Mouse (Mus musculus) left cerebral cortex, adult 18-20 months (tissue): ENCODE measurements around the gene Hist2h3b. TPM values are rescaled to one million over a fixed set of nuclear protein-coding genes. Genes with fewer than 3 reads are reported as not detected.
"Not testable (repeated sequence)": the region's sequence is repeated elsewhere in the genome, so short reads cannot be mapped to it uniquely, and the experiment has no call there.

Experiments
- DNase-seq, 2 experiments: peaks; one replicate each; pipeline ENCODE4 v3.0.0; 2021 to 2022; ENCODE audit warnings: low spot score in 2 of 2, mixed read lengths in 1 of 2
- total RNA-seq, 2 experiments: library from RNA; stranded (reverse); gene quantifications; 2 replicates each; pipeline ENCODE4 v1.2.3; 2021

The Hist2h3b gene
- total RNA-seq, 2 experiments from 2014 or later = 51.9 to 52.0 TPM

DNA sequence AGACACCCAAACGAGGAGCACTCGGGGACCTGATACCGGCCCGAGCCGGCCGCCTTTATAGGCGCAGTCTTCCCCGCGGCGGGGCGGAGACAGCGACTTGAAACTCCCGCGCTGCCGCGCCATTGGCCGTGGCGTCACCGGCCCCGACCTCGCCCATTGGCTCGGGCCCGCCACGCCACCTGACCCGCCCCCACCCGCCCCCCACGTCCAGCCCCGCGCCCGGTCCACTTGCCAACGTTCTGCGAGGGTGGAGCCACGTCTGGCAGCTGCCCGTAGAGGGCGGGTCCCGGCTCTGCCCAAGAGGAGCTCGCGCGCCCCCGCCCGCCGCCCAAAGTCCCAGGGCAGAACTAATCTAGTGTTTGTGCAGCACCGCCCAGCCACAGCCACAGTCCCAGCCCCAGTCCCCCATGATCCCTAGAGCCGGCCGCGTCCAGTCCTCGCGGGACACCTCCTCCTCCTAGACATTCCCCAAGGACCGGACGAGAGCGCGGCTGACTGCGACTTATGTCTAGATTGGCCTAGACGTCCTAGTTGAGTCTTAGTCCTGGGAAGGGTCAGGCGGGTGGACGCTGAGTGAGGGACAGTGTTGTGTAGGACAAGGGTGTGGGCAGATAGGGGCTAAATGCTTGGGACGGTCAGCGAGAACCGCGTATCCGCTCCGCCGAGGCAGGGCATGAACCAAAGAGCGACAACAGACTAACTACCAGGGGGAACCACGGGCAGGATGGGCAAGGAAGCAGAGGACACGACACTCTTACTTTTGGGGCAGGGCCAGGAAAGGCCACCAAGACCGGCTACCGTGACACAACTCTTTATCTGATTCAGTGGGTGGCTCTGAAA lies 29.3 kb upstream of the Hist2h3b start, which contains the start of gene Hist2h3c2:
TSS of gene Hist2h3c2 (minus strand) at position 174 of the 840 bp plus-strand sequence.
- peak in 1 of 2 experiments; percentile 25 for DNase-seq

DNA sequence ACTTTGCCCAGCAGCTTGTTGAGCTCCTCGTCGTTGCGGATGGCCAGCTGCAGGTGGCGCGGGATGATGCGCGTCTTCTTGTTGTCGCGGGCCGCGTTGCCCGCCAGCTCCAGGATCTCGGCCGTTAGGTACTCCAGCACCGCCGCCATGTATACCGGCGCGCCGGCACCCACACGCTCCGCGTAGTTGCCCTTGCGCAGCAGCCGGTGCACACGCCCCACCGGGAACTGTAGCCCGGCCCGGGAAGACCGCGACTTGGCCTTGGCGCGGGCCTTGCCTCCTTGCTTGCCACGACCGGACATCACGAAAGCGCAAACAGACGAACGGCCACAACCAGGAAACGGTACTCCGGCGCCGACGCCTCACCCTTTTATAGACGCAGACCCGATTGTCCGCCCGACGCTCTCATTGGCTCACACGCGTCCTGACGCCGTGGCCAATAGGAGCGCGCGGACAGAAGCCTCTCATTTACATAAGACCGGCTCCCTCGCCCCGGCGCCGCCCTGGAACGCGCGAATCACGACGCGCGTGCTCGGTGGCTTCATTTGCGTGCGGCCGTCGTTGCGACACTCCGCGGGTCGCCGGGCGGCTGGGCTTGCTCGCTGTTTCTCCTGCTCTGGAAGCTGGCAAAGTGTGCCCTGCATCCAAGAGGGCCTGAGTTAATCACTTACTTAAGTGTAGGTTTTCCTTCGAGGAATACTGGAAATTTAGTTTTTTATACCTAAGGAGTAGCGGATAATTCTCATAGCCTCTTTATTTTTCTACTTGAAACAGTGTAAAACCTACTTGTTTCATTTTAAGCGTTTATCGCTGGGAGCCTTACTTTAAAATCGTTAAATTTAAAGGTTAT lies 28.3 kb upstream of the Hist2h3b start, which contains the start of gene Hist2h2aa2:
TSS of gene Hist2h2aa2 (minus strand) at position 328 of the 850 bp plus-strand sequence.
- peak; percentile 95 to 98 for DNase-seq

DNA sequence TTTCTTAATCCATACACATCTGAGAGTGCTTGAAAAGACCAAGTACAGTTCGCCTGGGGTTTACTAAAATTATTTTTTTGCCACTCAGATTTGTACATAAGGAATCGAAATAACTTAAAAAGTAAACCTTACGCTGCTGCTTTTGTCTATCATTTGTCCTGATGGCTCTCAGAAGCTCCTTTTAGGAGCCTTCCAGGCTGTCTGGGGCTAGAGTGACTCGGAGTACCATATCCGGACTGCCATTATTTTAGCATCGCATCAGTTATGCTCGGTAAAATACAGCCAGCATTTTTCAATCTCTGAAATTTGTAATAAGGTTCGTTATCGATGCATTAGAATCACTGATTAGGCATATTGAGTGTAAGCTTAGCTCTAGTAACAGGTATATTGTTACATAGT lies 27.7 kb upstream of the Hist2h3b start:
- DNase-seq = no peak

DNA sequence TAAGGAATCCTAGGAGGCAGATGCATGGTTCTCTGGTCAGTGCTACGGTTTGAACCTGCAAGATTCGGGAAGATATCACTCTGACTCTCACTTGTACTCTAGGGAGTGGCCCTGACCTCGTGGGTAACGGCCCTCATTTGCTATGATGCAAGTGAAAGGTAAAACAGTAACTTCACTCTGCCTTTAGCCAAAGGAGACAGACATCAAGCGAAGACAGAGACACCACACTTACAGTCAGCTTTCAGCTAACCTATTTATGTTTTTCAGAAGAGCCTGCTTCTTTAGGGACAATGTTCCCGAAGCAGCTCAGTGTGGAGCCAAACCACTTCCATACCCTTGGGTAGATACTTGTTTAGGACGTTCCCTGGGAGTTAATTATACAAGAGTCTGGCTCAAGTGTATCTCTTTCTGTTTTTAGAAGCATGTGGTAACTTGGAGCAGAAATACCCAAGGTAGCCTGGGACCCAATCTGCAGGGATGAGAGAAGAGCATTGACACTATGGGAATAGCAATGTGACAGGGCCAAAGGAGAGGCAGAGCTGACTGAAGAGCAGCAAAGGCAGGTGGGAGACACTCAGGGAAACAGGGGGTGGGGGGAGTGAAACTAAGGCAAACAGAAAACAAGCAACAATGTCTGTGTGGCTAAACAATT lies 24.4 kb upstream of the Hist2h3b start:
- no peak for DNase-seq

DNA sequence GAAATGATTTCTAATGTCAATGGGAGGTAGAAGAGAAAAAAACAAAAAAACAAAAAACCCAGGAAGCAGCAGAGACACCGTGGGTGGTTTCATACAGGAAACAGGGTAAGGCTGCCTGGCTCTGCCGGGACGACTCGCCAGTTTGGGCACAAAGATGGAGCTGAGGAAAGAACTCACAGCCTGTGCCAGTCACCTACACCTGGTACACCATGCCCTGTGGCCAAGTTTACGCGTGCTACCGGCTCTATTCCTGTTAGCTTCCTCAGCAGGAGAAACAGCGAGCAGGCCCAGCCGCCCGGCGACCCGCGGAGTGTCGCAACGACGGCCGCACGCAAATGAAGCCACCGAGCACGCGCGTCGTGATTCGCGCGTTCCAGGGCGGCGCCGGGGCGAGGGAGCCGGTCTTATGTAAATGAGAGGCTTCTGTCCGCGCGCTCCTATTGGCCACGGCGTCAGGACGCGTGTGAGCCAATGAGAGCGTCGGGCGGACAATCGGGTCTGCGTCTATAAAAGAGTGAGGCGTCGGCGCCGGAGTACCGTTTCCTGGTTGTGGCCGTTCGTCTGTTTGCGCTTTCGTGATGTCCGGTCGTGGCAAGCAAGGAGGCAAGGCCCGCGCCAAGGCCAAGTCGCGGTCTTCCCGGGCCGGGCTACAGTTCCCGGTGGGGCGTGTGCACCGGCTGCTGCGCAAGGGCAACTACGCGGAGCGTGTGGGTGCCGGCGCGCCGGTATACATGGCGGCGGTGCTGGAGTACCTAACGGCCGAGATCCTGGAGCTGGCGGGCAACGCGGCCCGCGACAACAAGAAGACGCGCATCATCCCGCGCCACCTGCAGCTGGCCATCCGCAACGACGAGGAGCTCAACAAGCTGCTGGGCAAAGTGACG lies 23.2 kb upstream of the Hist2h3b start, which contains the start of gene Hist2h2aa1:
TSS of gene Hist2h2aa1 (plus strand) at position 495 of the 884 bp plus-strand sequence.
- peak; percentile 75 to 81 for DNase-seq

DNA sequence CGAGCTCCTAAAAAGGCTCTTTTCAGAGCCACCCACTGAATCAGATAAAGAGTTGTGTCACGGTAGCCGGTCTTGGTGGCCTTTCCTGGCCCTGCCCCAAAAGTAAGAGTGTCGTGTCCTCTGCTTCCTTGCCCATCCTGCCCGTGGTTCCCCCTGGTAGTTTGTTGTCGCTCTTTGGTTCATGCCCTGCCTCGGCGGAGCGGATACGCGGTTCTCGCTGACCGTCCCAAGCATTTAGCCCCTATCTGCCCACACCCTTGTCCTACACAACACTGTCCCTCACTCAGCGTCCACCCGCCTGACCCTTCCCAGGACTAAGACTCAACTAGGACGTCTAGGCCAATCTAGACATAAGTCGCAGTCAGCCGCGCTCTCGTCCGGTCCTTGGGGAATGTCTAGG lies 22.4 kb upstream of the Hist2h3b start:
- DNase-seq = not testable (repeated sequence)

DNA sequence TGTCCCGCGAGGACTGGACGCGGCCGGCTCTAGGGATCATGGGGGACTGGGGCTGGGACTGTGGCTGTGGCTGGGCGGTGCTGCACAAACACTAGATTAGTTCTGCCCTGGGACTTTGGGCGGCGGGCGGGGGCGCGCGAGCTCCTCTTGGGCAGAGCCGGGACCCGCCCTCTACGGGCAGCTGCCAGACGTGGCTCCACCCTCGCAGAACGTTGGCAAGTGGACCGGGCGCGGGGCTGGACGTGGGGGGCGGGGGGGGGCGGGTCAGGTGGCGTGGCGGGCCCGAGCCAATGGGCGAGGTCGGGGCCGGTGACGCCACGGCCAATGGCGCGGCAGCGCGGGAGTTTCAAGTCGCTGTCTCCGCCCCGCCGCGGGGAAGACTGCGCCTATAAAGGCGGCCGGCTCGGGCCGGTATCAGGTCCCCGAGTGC lies 22.0 kb upstream of the Hist2h3b start, which contains the start of gene Hist2h3c1:
TSS of gene Hist2h3c1 (plus strand) at position 259 of the 430 bp plus-strand sequence.
- not testable (repeated sequence) for DNase-seq

DNA sequence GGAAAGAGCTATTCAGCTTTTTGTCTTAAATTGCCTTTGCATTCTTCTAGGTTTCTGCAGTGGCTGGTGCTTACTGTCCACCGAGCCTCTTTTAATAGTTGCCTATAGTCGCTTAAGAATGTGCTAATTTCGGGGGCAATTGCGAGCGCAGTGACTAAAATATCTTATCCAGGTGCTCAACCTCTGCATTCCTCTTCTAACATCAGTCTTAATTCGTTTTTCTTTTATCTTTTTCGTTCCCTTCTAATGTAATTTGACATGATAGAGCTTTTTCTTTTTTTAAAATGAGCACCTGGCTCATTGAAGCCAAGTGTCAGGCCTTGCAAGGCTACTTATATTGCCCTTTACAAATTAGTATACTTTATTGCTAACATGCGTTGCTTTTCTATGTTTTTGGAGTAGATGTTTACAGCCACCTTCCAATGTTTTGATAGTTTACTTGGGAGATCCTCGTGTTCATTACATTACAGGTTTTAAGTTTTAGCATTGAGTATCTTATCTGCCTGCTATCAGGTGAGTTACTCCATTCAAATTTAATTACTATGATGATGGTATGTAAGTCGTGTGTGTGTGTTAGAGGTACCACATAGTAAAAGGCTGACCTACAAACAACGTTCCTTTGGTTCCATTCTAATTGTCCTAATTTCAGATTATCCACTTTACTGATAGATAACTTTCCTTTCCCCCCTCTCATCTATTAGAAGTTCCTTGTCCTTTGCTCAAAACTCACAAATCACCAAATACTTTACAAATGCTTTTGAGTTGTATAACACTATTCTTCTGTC lies 20.9 kb upstream of the Hist2h3b start:
- no peak for DNase-seq

DNA sequence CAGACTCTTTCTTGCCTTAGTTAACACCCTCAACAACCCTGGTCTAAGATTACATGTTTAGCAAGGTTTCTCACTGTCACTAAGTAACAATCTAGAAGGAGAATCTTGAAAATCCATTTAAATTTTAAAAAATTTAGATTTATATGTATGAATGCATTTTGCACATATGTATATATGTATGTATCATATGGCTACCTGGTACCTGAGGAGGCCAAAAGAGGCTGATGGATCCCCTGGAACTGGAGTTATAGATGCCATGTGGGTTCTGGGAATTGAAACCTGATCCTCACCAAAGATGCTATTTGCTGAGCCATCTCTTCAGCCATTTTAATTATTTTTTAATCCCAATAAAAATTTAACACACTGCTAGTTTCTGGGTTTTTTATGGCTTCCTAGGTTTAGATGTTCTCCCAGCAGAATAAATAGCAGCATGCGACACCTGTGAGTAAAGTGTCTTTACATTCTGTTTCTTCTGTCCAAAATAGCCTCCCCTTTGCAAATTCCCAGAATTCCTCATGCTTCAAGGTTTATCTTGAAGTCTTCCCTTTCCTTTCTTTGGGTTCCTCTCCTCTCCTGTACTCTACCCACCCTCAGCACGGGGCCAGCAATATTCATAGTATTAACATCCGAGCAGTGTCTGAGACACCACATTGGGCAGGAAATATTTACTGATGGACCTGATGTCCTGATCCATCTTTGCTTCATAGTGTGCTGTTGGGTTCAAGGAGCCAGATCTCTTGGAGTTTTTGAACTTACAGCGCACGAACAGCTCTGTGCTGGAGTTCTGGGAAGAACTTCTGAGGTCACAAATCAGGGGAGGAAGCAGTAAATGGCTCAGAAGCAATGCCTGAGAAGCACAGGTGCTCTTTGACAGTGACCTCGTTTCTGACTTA lies 20.1 kb upstream of the Hist2h3b start:
- no peak for DNase-seq

DNA sequence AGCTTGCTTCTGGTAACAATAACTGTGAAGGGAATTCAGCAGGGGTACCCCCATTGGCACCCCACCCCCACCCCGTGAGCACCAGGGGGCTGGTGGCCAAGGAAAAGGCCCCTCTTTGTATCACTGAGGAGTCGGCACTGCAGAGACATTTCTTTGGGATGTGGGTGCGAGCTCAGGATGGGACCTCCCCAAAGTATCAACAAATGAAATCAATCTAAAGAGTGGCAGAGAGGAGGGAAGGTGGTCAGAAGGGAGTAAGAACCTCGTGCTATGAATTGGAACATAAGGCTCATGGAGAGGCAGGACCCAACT lies 19.5 kb upstream of the Hist2h3b start:
- DNase-seq = no peak

DNA sequence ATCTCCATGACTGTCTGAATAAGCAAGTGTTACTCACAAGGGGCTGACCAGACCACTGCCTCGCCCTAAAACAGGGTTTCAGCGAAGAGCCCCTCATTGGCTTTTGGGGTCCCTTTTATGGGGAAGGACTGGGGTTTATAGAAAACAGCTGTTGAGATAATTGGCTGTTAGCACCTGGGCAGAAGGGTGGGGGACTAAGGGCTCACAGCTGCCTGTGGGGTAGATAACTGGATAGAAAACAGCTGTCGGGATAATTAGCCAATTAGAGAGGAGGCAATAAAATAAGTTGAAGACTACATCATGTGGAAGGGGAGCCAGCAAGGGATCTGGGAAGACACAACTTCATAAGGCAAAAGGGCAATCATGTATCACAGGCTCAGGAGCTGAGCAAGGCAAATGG lies 17.6 kb upstream of the Hist2h3b start:
- DNase-seq = no peak

DNA sequence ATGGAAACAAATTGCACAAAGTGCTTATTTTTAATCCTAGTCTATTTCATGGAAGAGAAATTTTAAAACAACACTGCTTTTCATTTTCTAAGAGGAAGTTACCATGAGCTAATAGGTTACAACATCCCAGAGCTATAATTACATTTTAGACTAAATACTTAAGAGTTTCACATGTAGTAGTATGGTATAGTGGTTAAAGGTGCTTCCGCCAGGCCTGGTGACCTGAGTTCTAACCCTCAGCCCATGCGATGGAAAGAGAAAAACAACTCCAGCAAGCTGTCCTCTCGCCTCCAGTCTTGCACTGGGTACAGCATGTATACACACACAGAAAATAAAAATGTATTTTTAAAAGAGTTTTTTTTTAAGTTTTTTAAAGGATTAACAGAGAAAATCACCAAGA lies 16.7 kb upstream of the Hist2h3b start:
- no peak for DNase-seq

DNA sequence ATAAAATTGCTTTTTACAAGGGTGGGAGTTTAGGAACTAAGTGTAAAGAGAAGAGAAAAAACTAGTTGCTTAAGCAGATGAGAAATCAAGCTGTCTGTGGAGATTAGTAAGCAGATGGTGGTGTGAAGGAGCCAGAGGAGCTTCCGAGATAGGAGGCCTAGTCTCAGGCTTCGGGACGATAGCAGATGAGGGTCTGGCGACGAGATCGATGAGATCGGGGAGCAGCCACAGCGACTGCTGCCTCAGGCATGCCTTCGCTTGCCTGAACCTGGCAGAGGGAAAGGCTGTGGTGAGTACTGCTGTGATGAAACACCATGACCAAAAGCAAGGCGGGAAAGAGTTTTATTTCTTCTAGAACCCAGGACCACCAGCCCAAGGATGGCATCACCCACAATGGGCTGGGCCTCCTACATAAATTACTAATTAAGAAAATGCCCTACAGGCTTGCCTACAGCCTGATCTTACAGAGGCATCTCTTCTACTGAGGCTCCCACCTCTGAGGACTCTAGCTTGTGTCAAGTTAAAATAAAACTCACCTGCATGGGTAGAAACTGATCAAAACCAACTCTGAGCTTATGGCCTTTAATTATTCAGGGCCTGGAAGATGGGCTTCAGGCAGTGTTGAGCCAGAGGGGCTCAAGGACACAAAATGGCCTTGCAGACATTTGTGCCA lies 13.6 kb upstream of the Hist2h3b start:
- no peak for DNase-seq

DNA sequence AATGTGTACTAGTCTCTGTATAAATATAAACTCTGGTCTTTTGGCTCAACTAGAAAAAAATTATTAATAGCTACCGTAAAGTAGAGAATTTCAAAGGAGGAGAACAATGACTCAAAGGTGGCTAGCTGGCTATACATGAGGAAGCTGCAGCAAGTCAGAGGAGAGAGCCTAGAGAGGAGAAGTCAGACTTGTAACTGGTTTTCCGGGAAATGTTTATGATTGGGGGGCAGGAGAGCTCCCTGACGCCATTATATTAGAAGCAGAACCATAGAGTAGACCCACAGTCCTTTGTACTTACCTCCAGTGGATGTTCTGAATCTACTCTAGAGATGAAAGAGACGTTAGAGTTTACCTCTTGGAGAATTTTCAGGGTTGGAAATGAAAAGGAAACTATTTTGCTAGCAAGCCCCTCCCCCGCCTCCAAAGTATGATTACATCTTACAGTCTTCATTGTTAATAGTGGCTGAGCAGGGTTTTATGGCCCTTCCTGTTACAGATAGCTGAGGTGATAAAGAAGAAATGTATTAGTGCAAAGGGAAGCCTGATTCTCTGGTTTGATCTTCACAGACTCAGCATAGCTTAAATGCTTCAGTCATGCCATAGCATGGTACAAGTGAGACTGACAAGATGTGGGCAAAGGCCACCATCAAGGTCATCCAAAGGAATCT lies 12.4 kb upstream of the Hist2h3b start:
- DNase-seq = no peak

DNA sequence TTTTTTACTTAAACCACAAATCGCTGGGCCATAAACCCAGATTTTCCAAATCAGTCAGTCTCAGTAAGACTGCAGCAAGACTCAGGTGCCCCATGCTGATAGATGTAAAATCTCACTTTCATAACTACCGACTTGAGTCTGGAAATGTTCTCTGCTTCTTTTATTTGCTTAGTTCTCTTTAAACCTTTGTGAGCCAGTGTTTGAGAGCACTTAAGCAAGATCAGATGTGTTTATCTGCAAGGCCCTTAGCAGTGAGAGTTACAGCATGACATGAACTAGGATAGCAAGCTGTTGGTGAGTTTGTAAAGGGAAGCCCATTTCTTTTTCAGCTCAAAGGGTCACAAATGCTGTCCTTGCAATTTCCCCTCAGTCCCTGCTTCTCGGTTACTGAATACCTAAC lies 11.3 kb upstream of the Hist2h3b start:
- no peak for DNase-seq

DNA sequence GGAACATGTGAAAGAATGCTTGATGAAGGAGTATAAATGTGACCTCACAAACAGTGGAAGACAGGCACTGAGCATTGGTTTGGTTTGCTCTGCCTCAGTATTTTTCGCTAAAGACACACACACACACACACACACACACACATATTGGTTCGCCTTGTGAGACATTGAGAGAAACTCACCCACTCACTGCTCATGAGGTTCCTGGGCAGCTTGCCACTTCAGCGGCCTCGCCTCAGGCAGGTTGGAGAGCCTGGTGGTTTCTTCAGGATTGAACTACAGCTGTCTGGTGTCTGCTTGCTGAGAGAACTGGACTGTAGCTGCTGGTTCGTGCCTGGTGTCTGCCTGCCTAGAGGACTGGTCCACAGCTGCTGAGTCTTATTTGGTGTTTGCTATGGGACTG lies 8.2 kb upstream of the Hist2h3b start:
- peak; percentile 17 to 34 for DNase-seq

DNA sequence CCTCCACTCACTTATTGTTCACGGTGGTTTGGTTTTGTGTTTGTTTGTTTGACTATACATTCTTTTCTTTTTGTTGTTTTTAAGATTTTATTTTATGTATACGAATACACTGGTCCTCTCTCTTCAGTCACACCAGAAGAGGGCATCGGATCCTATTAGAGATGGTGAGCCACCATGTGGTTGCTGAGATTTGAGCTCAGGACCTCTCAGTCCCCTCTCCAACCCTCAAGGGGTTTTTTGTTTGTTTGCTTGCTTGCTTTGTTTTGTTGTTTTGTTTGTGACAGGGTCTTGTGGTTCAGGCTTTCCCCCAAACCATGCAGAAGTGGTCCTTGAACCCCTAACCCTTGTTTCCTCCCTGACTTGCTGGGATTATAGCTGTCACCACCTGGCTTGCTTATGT lies 6.8 kb upstream of the Hist2h3b start:
- no peak for DNase-seq
